Mouse (Mus musculus): ENCODE results near the gene Rnaseh1. TPM values are rescaled to one million over a fixed set of nuclear protein-coding genes. Genes with fewer than 3 reads are reported as not detected.
A peak's percentile ranks its signal among the peaks of the same experiment; 100 is the strongest.

The Rnaseh1 gene
- polyA plus RNA-seq, 1 experiment from 2014 or later: 31.6 TPM

DNA sequence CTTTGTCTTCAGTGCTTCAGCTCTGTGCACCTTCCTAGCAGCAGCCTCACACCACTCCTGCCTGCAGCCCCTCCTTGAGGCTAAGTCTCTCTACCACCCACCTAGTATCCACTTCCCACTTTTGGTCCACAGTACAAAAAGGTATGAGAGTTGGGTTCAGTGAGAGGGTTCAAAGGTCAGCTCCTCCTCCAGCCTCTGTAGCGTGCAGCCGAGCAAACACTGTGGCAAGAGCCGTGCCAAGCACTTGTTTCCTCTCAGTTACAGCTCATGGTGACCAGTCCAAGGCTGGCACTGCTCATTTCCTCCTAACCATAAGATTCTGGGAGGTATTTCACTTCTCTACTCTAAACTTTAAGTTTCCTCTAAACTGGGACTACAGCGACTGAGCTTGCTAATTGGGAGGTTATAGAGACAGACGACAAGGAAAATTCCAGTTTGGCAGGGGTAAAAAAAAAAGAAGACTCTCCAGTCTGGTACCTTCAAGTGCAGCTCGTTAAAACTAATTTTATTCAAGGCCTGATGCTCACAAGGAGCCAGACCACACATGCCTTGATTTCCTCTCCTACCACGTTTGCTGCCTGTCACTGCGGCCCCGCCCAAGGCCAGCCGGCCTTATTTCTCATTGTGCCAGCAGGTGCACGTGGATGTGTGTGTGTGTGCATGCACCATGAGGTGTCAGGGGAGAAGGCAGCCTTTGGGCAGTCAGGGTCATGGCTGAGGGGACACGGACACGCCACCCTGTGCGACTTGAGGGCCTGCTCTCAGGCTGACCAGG is 48.6 kb downstream of the Rnaseh1 start:
- peaks cover 14% of the 10 kb centered on the region for H3K36me3 ChIP-seq (ENCODE audit: control insufficient read depth, insufficient read depth, low read length)
- ATAC-seq (ENCODE audit: low FRiP score, low TSS enrichment): no peak
- H3K27ac ChIP-seq (ENCODE audit: low read depth, low read length): no peak overlapping the region
- H3K9ac ChIP-seq (ENCODE audit: low read depth, low read length): no peak overlapping the region
- no peak overlapping the region for H3K4me2 ChIP-seq (replicated peaks; ENCODE audit: low read depth, low read length)
- 75% methylated on average over 14 of the region's 14 CpGs for WGBS
- no peak overlapping the region for H3K4me3 ChIP-seq (ENCODE audit: low read length)
- H3K4me1 ChIP-seq (ENCODE audit: control insufficient read depth, insufficient read depth, low read length): 0 out of 2 replicates have a peak, but pooled peaks cover 8% of the 10 kb centered on the region
- no peaks in the 10 kb centered on the region for H3K27me3 ChIP-seq (ENCODE audit: control insufficient read depth, insufficient read depth, low read length)
- no peaks in the 10 kb centered on the region for H3K9me3 ChIP-seq (ENCODE audit: control insufficient read depth, low read length)

DNA sequence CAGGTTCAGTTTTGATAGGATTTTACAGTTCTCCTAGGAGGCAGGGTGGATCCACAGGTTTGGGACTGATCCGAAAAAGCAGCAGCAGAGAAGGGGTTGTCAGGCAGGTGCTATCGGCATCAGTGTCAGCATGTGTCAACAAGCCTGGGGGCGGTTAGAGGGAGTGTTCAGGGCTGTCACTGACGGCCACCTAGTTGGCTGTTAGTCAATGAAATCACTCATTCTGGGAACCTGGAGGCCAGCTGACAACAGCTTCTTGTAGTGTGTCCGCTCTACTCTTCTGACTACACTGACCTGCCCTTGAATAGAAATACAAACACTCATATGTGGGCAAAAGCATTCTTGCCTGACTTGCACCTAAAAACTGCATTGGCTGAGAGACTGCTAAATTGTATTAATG is 49.7 kb downstream of the Rnaseh1 start:
- 77% methylated on average over 5 of the region's 5 CpGs for WGBS
- peaks cover 12% of the 10 kb centered on the region; the same call in 1 of the 2 replicates for H3K36me3 ChIP-seq (ENCODE audit: control insufficient read depth, insufficient read depth, low read length)
- no peaks in the 10 kb centered on the region for H3K9me3 ChIP-seq (ENCODE audit: control insufficient read depth, low read length)
- H3K4me2 ChIP-seq (replicated peaks; ENCODE audit: low read depth, low read length): no peak overlapping the region
- ATAC-seq (ENCODE audit: low FRiP score, low TSS enrichment): no peak
- 0 out of 2 replicates have a peak, but pooled peaks cover 8% of the 10 kb centered on the region for H3K4me1 ChIP-seq (ENCODE audit: control insufficient read depth, insufficient read depth, low read length)
- H3K4me3 ChIP-seq (ENCODE audit: low read length): no peak overlapping the region
- no peak overlapping the region for H3K27ac ChIP-seq (ENCODE audit: low read depth, low read length)
- H3K27me3 ChIP-seq (ENCODE audit: control insufficient read depth, insufficient read depth, low read length): no peaks in the 10 kb centered on the region
- H3K9ac ChIP-seq (ENCODE audit: low read depth, low read length): no peak overlapping the region

DNA sequence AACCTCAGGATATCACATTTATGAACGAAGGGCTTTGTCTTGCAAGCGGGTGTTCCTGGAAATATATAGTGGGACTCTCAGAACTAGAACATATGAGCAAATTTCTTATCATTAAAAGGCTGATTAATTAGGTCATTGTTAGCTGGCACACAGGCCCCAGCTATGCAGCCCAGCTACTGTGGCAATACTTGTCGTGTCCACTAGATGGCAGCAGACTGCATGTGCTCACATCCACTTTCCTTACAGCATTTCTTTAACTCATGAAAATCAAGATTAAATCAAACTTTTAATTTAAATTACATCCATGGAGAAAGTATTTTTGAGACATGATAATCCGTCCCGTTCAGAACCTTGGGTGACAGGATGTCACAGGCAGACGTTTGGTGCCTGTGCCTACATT is 50.3 kb downstream of the Rnaseh1 start:
- peaks cover 7% of the 10 kb centered on the region; the same call in 1 of the 2 replicates for H3K36me3 ChIP-seq (ENCODE audit: control insufficient read depth, insufficient read depth, low read length)
- no peaks in the 10 kb centered on the region for H3K27me3 ChIP-seq (ENCODE audit: control insufficient read depth, insufficient read depth, low read length)
- no peaks in the 10 kb centered on the region for H3K9me3 ChIP-seq (ENCODE audit: control insufficient read depth, low read length)
- H3K4me1 ChIP-seq (ENCODE audit: control insufficient read depth, insufficient read depth, low read length): peaks cover 8% of the 10 kb centered on the region; the same call in 1 of the 2 replicates
- H3K9ac ChIP-seq (ENCODE audit: low read depth, low read length): no peak overlapping the region
- no peak overlapping the region; the same call in 1 of the 2 replicates for H3K27ac ChIP-seq (ENCODE audit: low read depth, low read length)
- 11% methylated on average over 6 of the region's 6 CpGs for WGBS
- no peak overlapping the region for H3K4me3 ChIP-seq (ENCODE audit: low read length)
- ATAC-seq (ENCODE audit: low FRiP score, low TSS enrichment): 0 out of 2 replicates have a peak, but pooled peaks have one; percentile 34
- no peak overlapping the region for H3K4me2 ChIP-seq (replicated peaks; ENCODE audit: low read depth, low read length)

DNA sequence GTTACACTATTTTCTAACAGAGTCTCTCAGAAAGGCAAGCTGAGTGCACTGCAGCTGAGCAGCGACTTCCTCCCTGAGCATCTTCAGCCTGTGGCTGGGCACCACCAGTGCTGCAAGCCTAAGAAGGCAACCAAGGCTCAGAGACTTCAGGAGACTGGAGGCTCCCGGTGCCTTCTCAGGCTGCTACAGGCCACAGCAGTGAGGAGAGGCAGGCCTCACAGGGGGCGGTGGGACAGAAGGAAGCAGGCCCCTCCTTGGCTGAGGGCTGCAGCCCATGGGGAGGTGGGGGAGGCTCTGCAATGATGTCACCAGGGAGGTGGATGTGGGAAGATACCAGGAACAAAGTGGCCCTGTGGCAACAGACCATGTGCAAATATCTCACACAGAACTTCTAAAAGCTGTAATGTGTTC is 50.7 kb downstream of the Rnaseh1 start:
- Histone ChIP-seq H3K4me3 (ENCODE audit: low read length) (no peak overlapping the region), H3K9ac (ENCODE audit: low read depth, low read length) (no peak overlapping the region), H3K4me2 (replicated peaks; ENCODE audit: low read depth, low read length) (no peak overlapping the region), H3K4me1 (ENCODE audit: control insufficient read depth, insufficient read depth, low read length) (peaks cover 8% of the 10 kb centered on the region; the same call in 1 of the 2 replicates), H3K27ac (ENCODE audit: low read depth, low read length) (no peak overlapping the region; the same call in 1 of the 2 replicates), H3K9me3 (ENCODE audit: control insufficient read depth, low read length) (no peaks in the 10 kb centered on the region), H3K36me3 (ENCODE audit: control insufficient read depth, insufficient read depth, low read length) (peaks cover 3% of the 10 kb centered on the region; the same call in 1 of the 2 replicates), H3K27me3 (ENCODE audit: control insufficient read depth, insufficient read depth, low read length) (no peaks in the 10 kb centered on the region)
- WGBS: 31% methylated on average over 3 of the region's 3 CpGs
- 0 out of 2 replicates have a peak, but pooled peaks have one; percentile 26 for ATAC-seq (ENCODE audit: low FRiP score, low TSS enrichment)

DNA sequence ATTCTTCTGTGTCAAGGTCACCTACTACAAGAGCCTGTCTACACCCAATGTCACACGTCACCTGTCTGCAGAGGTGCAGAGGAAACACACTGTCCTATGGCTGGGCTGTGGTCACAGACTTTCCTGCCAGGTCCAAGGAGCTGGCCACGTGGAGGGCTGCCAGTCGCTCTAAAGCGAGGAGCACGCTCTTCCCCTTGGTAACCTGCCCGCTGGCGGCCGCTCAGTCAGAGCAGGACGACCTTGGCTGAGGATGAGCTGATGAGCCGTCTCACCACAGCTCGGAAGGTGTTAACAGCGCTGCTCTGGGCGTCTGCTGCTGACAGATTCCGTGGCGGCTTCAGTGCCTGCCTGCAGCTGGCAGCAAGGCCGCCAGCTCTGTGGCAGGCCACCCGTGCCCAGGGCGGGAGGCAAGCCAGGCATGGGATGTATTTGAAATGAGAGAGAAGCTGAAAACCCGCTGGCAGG is 51.2 kb downstream of the Rnaseh1 start:
- ATAC-seq (ENCODE audit: low FRiP score, low TSS enrichment): 0 out of 2 replicates have a peak, but pooled peaks have one; percentile 13
- Histone ChIP-seq H3K36me3 (ENCODE audit: control insufficient read depth, insufficient read depth, low read length) (no peaks in the 10 kb centered on the region), H3K4me2 (replicated peaks; ENCODE audit: low read depth, low read length) (no peak overlapping the region), H3K27me3 (ENCODE audit: control insufficient read depth, insufficient read depth, low read length) (no peaks in the 10 kb centered on the region), H3K27ac (ENCODE audit: low read depth, low read length) (no peak overlapping the region; the same call in 1 of the 2 replicates), H3K4me1 (ENCODE audit: control insufficient read depth, insufficient read depth, low read length) (peaks cover 8% of the 10 kb centered on the region; the same call in 1 of the 2 replicates), H3K4me3 (ENCODE audit: low read length) (no peak overlapping the region), H3K9me3 (ENCODE audit: control insufficient read depth, low read length) (no peaks in the 10 kb centered on the region), H3K9ac (ENCODE audit: low read depth, low read length) (no peak overlapping the region)
- 81% methylated on average over 19 of the region's 19 CpGs for WGBS

DNA sequence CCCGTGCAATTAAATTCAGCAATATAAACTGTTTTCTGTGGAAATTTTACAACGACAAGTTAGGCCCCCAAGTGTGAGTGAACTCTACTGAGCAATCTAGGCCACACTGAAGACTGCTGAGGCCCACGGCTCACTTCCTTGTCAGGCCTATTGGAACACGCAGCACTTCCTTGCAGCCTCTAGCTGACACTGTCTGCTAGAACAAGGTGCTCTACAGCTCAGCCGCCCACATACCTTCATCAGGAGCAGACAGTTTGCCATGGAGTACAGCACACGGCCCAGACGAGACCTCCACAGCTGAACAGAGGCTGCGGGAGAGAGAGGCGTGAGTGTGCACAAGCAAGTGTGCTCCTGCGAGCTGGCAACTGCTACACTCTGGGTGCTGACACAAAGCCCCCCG is 51.9 kb downstream of the Rnaseh1 start:
- Histone ChIP-seq H3K4me2 (replicated peaks; ENCODE audit: low read depth, low read length) (no peak overlapping the region), H3K27me3 (ENCODE audit: control insufficient read depth, insufficient read depth, low read length) (no peaks in the 10 kb centered on the region), H3K4me1 (ENCODE audit: control insufficient read depth, insufficient read depth, low read length) (peaks cover 8% of the 10 kb centered on the region; the same call in 1 of the 2 replicates), H3K4me3 (ENCODE audit: low read length) (no peak overlapping the region), H3K27ac (ENCODE audit: low read depth, low read length) (no peak overlapping the region), H3K9me3 (ENCODE audit: control insufficient read depth, low read length) (no peaks in the 10 kb centered on the region), H3K36me3 (ENCODE audit: control insufficient read depth, insufficient read depth, low read length) (no peaks in the 10 kb centered on the region), H3K9ac (ENCODE audit: low read depth, low read length) (no peak overlapping the region)
- no peak for ATAC-seq (ENCODE audit: low FRiP score, low TSS enrichment)
- 81% methylated on average over 11 of the region's 11 CpGs for WGBS

DNA sequence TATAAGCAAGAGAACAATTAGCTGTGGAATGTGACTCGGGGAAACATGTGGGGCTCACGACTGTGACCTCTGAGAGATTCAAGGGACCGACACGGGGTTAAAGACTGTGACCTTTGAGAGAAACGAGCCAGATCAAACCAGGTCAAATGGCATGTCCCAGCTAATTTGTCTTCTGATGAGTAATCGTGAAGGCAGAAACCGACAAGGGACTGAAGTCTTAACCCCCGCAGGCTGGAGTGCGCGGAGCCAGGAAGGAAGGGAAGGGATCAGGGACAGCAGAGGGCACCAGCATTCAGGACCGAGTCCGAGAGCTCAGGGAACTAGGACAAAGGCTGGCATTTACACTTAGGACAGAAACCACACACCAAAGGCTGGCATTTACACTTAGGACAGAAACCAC is 55.0 kb downstream of the Rnaseh1 start:
- ATAC-seq (ENCODE audit: low FRiP score, low TSS enrichment): 0 out of 2 replicates have a peak, but pooled peaks have one; percentile 24
- Histone ChIP-seq H3K4me2 (replicated peaks; ENCODE audit: low read depth, low read length) (no peak overlapping the region), H3K36me3 (ENCODE audit: control insufficient read depth, insufficient read depth, low read length) (no peaks in the 10 kb centered on the region; the same call in 1 of the 2 replicates), H3K9me3 (ENCODE audit: control insufficient read depth, low read length) (no peaks in the 10 kb centered on the region), H3K27ac (ENCODE audit: low read depth, low read length) (no peak overlapping the region), H3K4me3 (ENCODE audit: low read length) (no peak overlapping the region), H3K9ac (ENCODE audit: low read depth, low read length) (no peak overlapping the region), H3K27me3 (ENCODE audit: control insufficient read depth, insufficient read depth, low read length) (no peaks in the 10 kb centered on the region), H3K4me1 (ENCODE audit: control insufficient read depth, insufficient read depth, low read length) (peaks cover 8% of the 10 kb centered on the region; the same call in 1 of the 2 replicates)
- 4% methylated on average over 12 of the region's 12 CpGs for WGBS

DNA sequence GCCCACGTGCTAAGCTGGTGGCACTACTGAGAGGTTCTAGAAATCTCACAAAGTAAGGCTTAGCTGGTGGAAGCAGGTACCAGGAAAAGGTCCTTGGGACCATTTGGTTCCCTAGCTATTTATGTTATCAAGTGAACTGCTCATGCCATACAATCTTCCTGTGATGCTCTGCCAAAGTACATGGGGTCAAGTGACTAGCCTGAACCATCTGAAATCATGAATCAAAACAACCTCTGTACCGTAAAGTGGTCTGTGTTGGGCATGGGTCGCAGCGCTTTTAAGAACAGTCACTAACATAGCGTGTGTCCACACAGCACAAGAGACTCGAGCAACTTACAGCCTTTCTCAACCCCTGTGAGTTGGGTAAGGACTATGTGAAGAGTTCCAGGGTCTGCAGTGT is 55.8 kb downstream of the Rnaseh1 start:
- Histone ChIP-seq H3K9me3 (ENCODE audit: control insufficient read depth, low read length) (no peaks in the 10 kb centered on the region), H3K4me3 (ENCODE audit: low read length) (no peak overlapping the region), H3K4me2 (replicated peaks; ENCODE audit: low read depth, low read length) (no peak overlapping the region), H3K27me3 (ENCODE audit: control insufficient read depth, insufficient read depth, low read length) (no peaks in the 10 kb centered on the region), H3K4me1 (ENCODE audit: control insufficient read depth, insufficient read depth, low read length) (peaks cover 5% of the 10 kb centered on the region; the same call in 1 of the 2 replicates), H3K27ac (ENCODE audit: low read depth, low read length) (no peak overlapping the region), H3K36me3 (ENCODE audit: control insufficient read depth, insufficient read depth, low read length) (peaks cover 8% of the 10 kb centered on the region), H3K9ac (ENCODE audit: low read depth, low read length) (no peak overlapping the region)
- WGBS: 82% methylated on average over 6 of the region's 6 CpGs
- ATAC-seq (ENCODE audit: low FRiP score, low TSS enrichment): no peak

DNA sequence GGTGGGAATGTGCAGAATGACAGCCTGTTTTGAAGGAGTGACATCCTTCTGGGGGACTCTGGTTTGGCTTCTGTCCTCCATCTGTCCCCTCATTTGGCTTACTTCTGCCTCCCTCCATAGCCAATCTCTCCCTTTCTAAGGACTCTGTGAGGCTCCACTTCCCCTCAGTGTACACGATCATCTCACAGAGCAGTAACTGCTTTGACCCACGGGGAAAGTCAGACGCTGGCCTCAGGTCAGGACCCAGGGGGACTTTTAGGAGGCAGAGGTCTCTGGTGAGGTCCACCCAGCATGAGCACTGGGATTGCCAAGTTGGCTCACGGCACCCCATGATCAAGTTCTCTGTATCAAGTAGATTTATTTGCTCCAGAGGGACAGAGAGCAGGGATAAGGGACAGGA is 58.8 kb downstream of the Rnaseh1 start:
- Histone ChIP-seq H3K9ac (ENCODE audit: low read depth, low read length) (no peak overlapping the region), H3K27ac (ENCODE audit: low read depth, low read length) (no peak overlapping the region), H3K4me2 (replicated peaks; ENCODE audit: low read depth, low read length) (no peak overlapping the region), H3K9me3 (ENCODE audit: control insufficient read depth, low read length) (no peaks in the 10 kb centered on the region), H3K27me3 (ENCODE audit: control insufficient read depth, insufficient read depth, low read length) (no peaks in the 10 kb centered on the region), H3K36me3 (ENCODE audit: control insufficient read depth, insufficient read depth, low read length) (peaks cover 27% of the 10 kb centered on the region), H3K4me1 (ENCODE audit: control insufficient read depth, insufficient read depth, low read length) (no peaks in the 10 kb centered on the region; the same call in 1 of the 2 replicates), H3K4me3 (ENCODE audit: low read length) (no peak overlapping the region)
- 73% methylated on average over 4 of the region's 4 CpGs for WGBS
- no peak for ATAC-seq (ENCODE audit: low FRiP score, low TSS enrichment)
